Mouse (Mus musculus) lung, adult 2 months (tissue): ENCODE measurements around the gene Fam114a2. TPM values are rescaled to one million over a fixed set of nuclear protein-coding genes. Genes with fewer than 3 reads are reported as not detected.

Experiments used
- DNase-seq: peaks from one replicate; pipeline ENCODE4 v3.0.0; 2022
- H3K4me1 ChIP-seq: fragments of 200-500 bp; 2 replicates; pipeline ENCODE4 v1.6.1; 2011; ENCODE audit warnings: low read length; ENCODE audit not compliant: control insufficient read depth, insufficient read depth
- H3K4me3 ChIP-seq: fragments of 200-500 bp; replicated peaks from 2 replicates; pipeline ENCODE3; 2011; ENCODE audit warnings: low read depth, mild to moderate bottlenecking, control low read depth, low read length; ENCODE audit errors: extremely low read depth
- CTCF ChIP-seq: fragments of 200-500 bp; IDR thresholded peaks from 2 replicates; pipeline ENCODE4 v1.5.1; 2011; ENCODE audit warnings: mild to moderate bottlenecking, low read length, control low read depth; ENCODE audit not compliant: insufficient read depth
- POLR2A ChIP-seq: fragments of 200-500 bp; IDR thresholded peaks from 2 replicates; pipeline ENCODE4 v1.6.1; 2011; ENCODE audit warnings: low read depth, mild to moderate bottlenecking, control low read depth, low read length, borderline replicate concordance; ENCODE audit errors: extremely low read depth
- WGBS: fragments of 180-500 bp; shearing (Covaris S2); methylation state at CpG from one replicate; pipeline ENCODE4 v1.1.7; 2018; 5-methylcytosine and 5-hydroxymethylcytosine counted together
- polyA plus RNA-seq: library from polyadenylated mRNA; depleted of rRNA; stranded (reverse); fragments of >200 nt; gene quantifications from 2 replicates; pipeline ENCODE4 v1.2.3, GENCODE M21; 2012

Fam114a2 gene
- polyA plus RNA-seq, 1 experiment, result 30.6 TPM

DNA sequence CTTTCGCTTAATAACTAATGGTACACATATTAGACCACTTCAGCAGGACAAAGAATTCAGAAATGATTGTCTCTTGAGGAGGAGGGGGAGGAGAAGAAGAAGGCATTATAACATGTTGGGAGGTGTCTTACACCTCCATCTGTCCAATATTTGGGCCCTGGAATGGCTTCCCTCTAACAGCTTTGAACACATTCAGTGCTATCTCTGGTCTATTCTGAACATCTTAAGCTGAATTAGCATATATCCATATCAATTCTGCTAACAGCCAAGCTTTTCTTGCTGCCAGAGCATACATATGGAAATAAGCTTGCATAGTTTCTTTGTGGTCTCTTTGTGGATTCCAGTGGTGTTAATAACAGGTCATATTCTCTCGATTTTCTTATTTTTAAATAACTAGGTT lies 22.3 kb upstream of the Fam114a2 start:
- TF ChIP-seq CTCF, result no peak
- no peak for DNase-seq
- Histone ChIP-seq H3K4me3 (no peak overlapping the region), H3K4me1 (no peaks in the 10 kb centered on the region)
- WGBS, result 90% methylated on average over 2 of the region's 2 CpGs

DNA sequence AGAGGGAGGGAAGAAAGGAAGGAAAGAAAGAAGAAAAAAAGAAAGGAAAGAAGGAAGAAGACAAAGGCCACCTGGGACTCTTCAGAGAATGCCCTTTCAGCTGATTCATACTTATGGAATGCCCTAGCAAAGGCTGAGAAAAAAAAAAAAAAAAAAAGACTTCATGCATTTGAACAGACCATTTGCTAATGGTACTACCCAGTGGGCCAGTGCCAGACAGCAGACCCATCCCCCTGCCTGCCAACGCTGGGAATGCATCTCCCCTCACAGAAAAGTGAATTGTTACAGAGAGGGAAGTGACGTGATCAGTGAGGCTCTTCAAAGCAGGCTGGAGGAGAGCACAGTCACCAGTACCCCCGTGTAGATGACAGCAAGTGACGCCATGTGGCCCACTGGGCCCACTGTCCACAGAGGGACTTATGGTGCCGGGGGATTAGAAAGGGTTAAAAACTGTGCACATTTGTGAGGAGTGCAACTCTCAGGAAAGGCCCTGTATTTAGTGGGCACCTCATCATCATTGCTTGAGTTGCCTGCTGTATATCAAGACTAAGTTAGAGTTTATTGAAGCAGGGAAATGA lies 21.5 kb upstream of the Fam114a2 start:
- 84% methylated on average over 5 of the region's 5 CpGs for WGBS
- DNase-seq, result no peak
- Histone ChIP-seq H3K4me1 (0 out of 2 replicates have a peak, but pooled peaks cover 3% of the 10 kb centered on the region), H3K4me3 (no peak overlapping the region)
- no peak for TF ChIP-seq CTCF
- no peak for TF ChIP-seq POLR2A

DNA sequence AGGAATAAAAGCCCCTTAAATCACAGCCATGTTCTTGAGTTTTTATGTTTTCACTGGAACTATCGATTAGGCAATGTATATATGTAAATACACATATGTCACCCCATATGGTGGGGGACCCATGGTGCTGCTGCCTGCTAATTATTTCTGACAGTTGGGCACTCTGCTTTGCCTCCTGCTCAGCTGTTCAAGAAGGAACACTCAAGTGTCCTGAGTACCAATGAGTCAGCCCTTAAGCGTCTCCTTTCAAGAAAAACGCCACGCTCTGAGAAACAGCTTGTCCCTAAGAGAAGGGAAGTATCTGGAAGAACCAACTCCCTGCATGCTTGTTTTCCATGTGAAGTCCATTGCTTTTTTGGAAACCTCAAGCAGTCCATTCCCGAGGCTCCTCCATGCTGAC lies 17.5 kb upstream of the Fam114a2 start:
- WGBS, result 73% methylated on average over 5 of the region's 5 CpGs
- no peak overlapping the region for H3K4me3 ChIP-seq
- no peak for DNase-seq

DNA sequence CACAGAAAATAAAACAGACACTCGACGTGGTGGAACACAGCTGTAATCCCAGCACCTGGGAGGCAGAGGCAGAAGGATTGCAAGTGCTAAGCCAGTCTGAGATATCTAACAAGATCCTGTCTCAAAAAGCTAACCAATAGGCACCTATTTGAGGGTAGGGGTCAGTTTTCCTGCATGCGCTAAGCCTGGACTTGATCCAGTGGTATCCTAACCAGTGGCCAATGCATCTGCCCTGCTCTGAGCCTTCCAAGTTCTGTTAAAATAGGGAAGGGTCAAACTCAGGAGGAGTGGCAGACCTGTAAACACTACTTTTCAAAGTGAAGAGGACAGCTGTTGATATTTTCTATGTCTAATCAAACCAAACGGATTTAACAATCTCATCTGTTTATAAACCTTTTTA lies 13.9 kb upstream of the Fam114a2 start:
- H3K4me1 ChIP-seq, result peaks cover 9% of the 10 kb centered on the region
- no peak for DNase-seq
- 92% methylated on average over 4 of the region's 4 CpGs for WGBS
- TF ChIP-seq POLR2A (no peak), CTCF (no peak)
- H3K4me3 ChIP-seq, result no peak overlapping the region

More for the DNA sequence above, 17.5 kb upstream of the Fam114a2 start:
- TF ChIP-seq POLR2A (no peak), CTCF (no peak)
- H3K4me1 ChIP-seq, result peaks cover 9% of the 10 kb centered on the region

DNA sequence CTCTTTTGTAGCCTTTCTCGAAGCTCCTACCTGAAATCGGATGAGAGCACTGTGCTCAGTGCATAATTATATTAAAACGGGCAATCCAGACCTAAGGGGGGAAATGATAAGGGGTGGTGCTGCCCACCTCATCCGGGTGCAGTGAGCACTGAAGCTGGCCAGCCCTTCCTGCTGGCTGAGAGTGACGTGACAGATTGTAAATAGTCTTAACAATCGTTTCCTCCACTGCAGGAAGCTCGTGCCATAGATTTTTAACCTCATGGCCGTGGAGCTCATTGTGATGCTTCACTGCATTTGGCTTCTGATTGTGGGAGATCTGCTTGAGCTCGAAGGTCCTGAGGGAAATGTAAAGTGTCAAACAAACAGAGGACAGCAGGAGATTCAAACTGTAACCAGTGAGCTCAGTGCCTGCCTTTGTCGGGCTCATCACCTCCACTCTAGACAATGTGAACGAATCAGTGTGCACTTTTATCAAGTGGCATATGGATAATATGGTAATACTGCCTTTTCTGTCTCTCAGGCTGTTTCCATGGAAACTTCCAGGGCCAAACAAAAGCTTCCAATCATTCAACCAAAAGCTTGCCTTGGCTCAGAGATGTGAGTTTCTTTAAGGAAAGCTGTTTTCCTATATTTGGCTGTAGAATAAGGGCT lies 13.0 kb upstream of the Fam114a2 start:
- no peak for DNase-seq
- peaks cover 9% of the 10 kb centered on the region for H3K4me1 ChIP-seq
- 34% methylated on average over 11 of the region's 11 CpGs for WGBS
- TF ChIP-seq CTCF (no peak), POLR2A (no peak)
- H3K4me3 ChIP-seq, result no peak overlapping the region

DNA sequence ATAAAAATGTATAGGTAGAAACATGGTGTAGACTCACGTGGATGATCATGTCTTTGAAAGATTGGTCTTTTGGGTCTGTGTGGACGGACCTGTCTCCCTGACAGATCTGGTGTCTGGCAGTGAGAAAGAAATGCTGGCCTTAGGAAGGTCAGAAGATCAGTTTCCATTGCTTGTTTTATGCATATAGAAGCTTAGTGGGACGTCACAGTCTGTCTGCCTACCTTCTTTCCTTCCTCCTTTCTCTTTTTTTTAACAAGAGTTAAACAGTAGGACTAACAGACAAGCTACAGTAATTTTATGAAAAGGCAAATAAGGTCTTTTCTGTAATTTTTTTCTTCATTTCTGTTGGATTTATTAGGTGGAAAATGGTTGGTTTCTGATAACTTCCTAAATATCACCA lies 10.7 kb upstream of the Fam114a2 start:
- whole genome bisulfite sequencing, result 87% methylated on average over 3 of the region's 3 CpGs
- TF ChIP-seq CTCF (no peak), POLR2A (no peak)
- H3K4me3 ChIP-seq, result no peak overlapping the region

DNA sequence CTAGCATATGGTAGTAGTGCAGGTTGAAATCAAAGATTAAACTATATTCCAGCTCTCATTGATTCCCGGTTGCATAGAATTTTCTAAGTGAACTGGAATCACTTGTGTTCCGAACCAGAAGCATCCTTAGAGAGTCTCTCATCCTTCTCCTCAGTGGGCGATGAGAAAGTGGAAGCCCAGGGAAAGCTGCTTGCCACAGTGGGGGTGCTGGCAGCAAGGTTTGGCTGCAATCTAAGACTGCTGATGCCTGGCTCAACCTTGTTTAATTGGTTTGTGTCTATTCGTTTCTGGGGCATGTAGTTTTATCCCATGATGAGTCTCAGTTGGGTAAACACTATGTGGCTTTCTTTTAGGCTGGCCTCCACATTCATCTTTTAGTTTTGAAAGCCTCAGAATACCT lies 9.1 kb upstream of the Fam114a2 start:
- no peak for DNase-seq
- Histone ChIP-seq H3K4me1 (peaks cover 13% of the 10 kb centered on the region), H3K4me3 (no peak overlapping the region)
- no peak for TF ChIP-seq POLR2A
- no peak for TF ChIP-seq CTCF
- WGBS, result 81% methylated on average over 4 of the region's 4 CpGs

More for the DNA sequence above, 10.7 kb upstream of the Fam114a2 start:
- no peak for DNase-seq
- peaks cover 13% of the 10 kb centered on the region for H3K4me1 ChIP-seq

DNA sequence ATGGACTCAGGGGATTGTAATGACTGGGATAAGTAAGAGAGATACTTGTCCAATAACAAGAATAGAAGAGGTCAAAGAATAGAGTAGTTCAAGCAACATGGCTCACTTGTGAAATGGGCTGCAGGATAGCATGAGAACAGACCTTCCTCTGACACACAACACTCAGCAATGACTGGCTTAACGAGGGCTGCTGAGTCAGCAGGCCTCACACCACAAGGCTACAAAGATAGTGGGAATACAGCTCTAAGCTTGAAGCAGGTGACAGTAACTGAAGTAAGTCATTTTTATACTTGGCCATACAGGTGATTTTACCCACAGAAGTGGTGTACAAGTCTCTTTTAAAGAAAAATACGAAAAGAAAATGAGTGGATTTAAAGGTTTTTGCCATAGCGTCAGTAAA lies 7.5 kb upstream of the Fam114a2 start:
- 84% methylated on average over 3 of the region's 3 CpGs for WGBS
- peaks cover 10% of the 10 kb centered on the region for H3K4me1 ChIP-seq
- no peak for DNase-seq
- TF ChIP-seq CTCF (no peak), POLR2A (no peak)
- no peak overlapping the region for H3K4me3 ChIP-seq

DNA sequence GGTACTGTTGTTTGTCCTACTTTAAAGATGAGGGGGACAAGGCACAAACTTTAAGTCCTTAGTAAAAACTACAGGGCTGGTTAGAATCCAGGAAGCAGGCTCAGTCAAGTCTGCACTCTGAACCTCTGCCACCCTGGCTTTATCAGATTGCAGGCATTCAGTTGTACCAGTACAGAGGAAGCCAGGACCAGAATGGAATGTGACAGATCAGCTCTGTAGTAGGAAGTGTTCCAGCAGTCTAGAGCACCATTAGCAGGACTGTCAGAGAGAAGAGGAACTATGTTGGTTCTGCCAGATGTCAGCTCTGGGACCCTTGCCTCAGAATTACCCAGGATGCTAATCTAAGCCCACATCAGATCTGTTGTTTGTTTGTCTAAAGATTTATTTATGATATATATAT lies 6.2 kb upstream of the Fam114a2 start:
- Histone ChIP-seq H3K4me3 (no peak overlapping the region), H3K4me1 (peaks cover 10% of the 10 kb centered on the region)
- TF ChIP-seq POLR2A (no peak), CTCF (no peak)
- DNase-seq, result no peak

DNA sequence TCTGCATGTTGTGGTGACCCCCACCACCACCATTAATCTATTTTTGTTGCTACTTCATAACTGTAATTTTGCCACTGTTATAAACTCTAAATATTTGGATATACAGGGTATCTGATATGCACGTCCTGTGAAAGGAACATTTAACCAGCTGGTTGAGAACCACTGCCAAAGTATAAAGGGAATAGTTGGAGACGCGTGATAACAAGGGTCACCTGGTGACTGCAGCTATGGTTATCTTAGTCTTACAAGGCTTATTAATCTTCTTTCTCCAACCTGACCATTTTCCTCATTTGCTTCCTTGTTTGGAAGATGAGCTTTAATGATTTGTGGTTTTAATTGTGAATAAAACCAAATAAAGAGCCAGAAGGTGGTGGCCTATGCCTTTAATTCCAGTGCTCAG lies 5.0 kb upstream of the Fam114a2 start:
- DNase-seq, result no peak
- Histone ChIP-seq H3K4me3 (no peak overlapping the region), H3K4me1 (peaks cover 10% of the 10 kb centered on the region)
- TF ChIP-seq POLR2A (no peak), CTCF (no peak)
- WGBS, result 78% methylated on average over 3 of the region's 3 CpGs

DNA sequence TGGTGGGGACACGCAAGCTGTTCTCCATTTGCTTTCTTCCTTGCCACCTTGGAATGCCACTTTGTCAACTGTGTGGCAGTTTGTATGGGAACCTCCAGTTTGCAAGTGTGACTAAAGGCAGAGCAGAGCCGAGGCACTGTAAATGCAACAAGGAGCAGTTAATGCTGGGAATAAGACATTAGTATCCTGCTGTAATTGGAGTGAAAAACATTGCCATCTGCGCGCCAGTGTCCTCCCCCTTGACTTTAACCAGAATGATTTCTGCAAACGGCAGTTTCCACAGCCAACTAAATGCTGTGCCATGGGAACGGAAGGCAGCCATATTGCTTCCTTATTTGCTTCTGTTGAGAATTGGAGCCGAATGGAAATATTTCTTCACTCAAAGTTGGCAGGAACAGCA lies 3.6 kb upstream of the Fam114a2 start:
- no peak for TF ChIP-seq CTCF
- TF ChIP-seq POLR2A, result no peak
- WGBS, result 65% methylated on average over 7 of the region's 7 CpGs
- no peak for DNase-seq
- Histone ChIP-seq H3K4me1 (peaks cover 12% of the 10 kb centered on the region), H3K4me3 (no peak overlapping the region)
